Mouse (Mus musculus) intestine, embryonic 15.5 days (tissue): Measurements from ENCODE around the gene Akap6. TPM values are rescaled to one million over a fixed set of nuclear protein-coding genes. Genes with fewer than 3 reads are reported as not detected.

ENCODE experiments used
- ATAC-seq: fragments of 200-750 bp; cut with Nextera tagmentation; 2 replicates; pipeline ENCODE4 v1.8.0; 2017; ENCODE audit warnings: moderate TSS enrichment, moderate library complexity
- H3K27ac ChIP-seq: fragments of 300-500 bp; sonication (generic); 2 replicates; pipeline ENCODE4 v1.5.1; 2015; ENCODE audit warnings: mild to moderate bottlenecking, inconsistent platforms
- H3K27me3 ChIP-seq: fragments of 300-500 bp; sonication (generic); replicated peaks from 2 replicates; pipeline ENCODE4 v1.6.1; 2015; ENCODE audit warnings: inconsistent platforms
- H3K36me3 ChIP-seq: fragments of 300-500 bp; sonication (generic); 2 replicates; pipeline ENCODE4 v1.6.1; 2015; ENCODE audit warnings: inconsistent platforms
- H3K4me1 ChIP-seq: fragments of 300-500 bp; sonication (generic); replicated peaks from 2 replicates; pipeline ENCODE4 v1.6.1; 2015; ENCODE audit warnings: inconsistent platforms
- H3K4me2 ChIP-seq: fragments of 300-500 bp; sonication (generic); replicated peaks from 2 replicates; pipeline ENCODE4 v1.6.1; 2015; ENCODE audit warnings: mild to moderate bottlenecking, inconsistent platforms
- H3K4me3 ChIP-seq: fragments of 300-500 bp; sonication (generic); replicated peaks from 2 replicates; pipeline ENCODE4 v1.5.1; 2015; ENCODE audit warnings: inconsistent platforms
- H3K9ac ChIP-seq: fragments of 300-500 bp; sonication (generic); 2 replicates; pipeline ENCODE4 v1.6.1; 2015; ENCODE audit warnings: inconsistent platforms
- H3K9me3 ChIP-seq: fragments of 300-500 bp; sonication (generic); 2 replicates; pipeline ENCODE4 v1.6.1; 2016; ENCODE audit warnings: inconsistent platforms
- WGBS: fragments of 180-500 bp; shearing (Covaris S2); methylation state at CpG from one replicate; pipeline ENCODE4 v1.1.7; 2015; 5-methylcytosine and 5-hydroxymethylcytosine counted together
- polyA plus RNA-seq: library from polyadenylated mRNA; unstranded; fragments of >200 nt; fragmentation: Nextera tagmentation; extraction: Ambion mirVana; gene quantifications from 2 replicates; pipeline ENCODE4 v1.2.1, GENCODE M21; 2015

Akap6 gene
- polyA plus RNA-seq, 1 experiment from 2014 or later, result 1.9 TPM

- no peak for ATAC-seq
- Histone ChIP-seq H3K4me2 (no peak overlapping the region), H3K9me3 (no peaks in the 10 kb centered on the region), H3K27ac (no peak overlapping the region), H3K4me3 (no peak overlapping the region), H3K36me3 (no peaks in the 10 kb centered on the region), H3K9ac (no peak overlapping the region), H3K4me1 (no peaks in the 10 kb centered on the region), H3K27me3 (no peaks in the 10 kb centered on the region)
- 89% methylated on average over 18 of the region's 18 CpGs for WGBS
Observed at GRCm38 (mm10) chr12:52795551-52796470, 96.6 kb downstream of the Akap6 start.

- 74% methylated on average over 4 of the region's 4 CpGs for WGBS
Observed at GRCm38 (mm10) chr12:52796471-52796795, 97.2 kb downstream of the Akap6 start.

GRCm38 (mm10) chr12:52799717-52800116 lies 100.5 kb downstream of the Akap6 start:
- H3K4me3 ChIP-seq, result no peak overlapping the region
- H3K4me2 ChIP-seq, result no peak overlapping the region
- no peak overlapping the region for H3K27ac ChIP-seq
- ATAC-seq, result no peak
- H3K4me1 ChIP-seq, result no peaks in the 10 kb centered on the region
- no peaks in the 10 kb centered on the region for H3K36me3 ChIP-seq
- 84% methylated on average over 9 of the region's 9 CpGs for WGBS
- H3K9me3 ChIP-seq, result no peaks in the 10 kb centered on the region
- H3K27me3 ChIP-seq, result no peaks in the 10 kb centered on the region
- H3K9ac ChIP-seq, result no peak overlapping the region

More at GRCm38 (mm10) chr12:52796471-52796795, 97.2 kb downstream of the Akap6 start:
- no peak overlapping the region for H3K4me3 ChIP-seq
- H3K27me3 ChIP-seq, result no peaks in the 10 kb centered on the region
- H3K4me2 ChIP-seq, result no peak overlapping the region
- no peaks in the 10 kb centered on the region for H3K9me3 ChIP-seq
- H3K9ac ChIP-seq, result no peak overlapping the region
- no peaks in the 10 kb centered on the region for H3K36me3 ChIP-seq
- no peak for ATAC-seq
- H3K27ac ChIP-seq, result no peak overlapping the region
- H3K4me1 ChIP-seq, result no peaks in the 10 kb centered on the region

GRCm38 (mm10) chr12:52806273-52806672 lies 107.1 kb downstream of the Akap6 start:
- Histone ChIP-seq H3K9me3 (no peaks in the 10 kb centered on the region), H3K36me3 (no peaks in the 10 kb centered on the region), H3K4me2 (no peak overlapping the region), H3K4me3 (no peak overlapping the region), H3K27ac (no peak overlapping the region), H3K9ac (no peak overlapping the region), H3K4me1 (no peaks in the 10 kb centered on the region), H3K27me3 (no peaks in the 10 kb centered on the region)
- no peak for ATAC-seq
- WGBS, result 69% methylated on average over 3 of the region's 3 CpGs

- 54% methylated on average over 7 of the region's 7 CpGs for WGBS
- Histone ChIP-seq H3K36me3 (no peaks in the 10 kb centered on the region), H3K9me3 (no peaks in the 10 kb centered on the region), H3K4me3 (no peak overlapping the region), H3K4me2 (no peak overlapping the region), H3K27me3 (no peaks in the 10 kb centered on the region), H3K9ac (no peak overlapping the region), H3K4me1 (no peaks in the 10 kb centered on the region), H3K27ac (no peak overlapping the region)
- ATAC-seq, result peak; percentile 49; the same call in 1 of the 2 replicates
Observed at GRCm38 (mm10) chr12:52818588-52818987, 119.4 kb downstream of the Akap6 start.

GRCm38 (mm10) chr12:52824774-52825173 lies 125.6 kb downstream of the Akap6 start:
- Histone ChIP-seq H3K4me2 (no peak overlapping the region), H3K36me3 (no peaks in the 10 kb centered on the region), H3K4me3 (no peak overlapping the region), H3K27ac (no peak overlapping the region), H3K4me1 (no peaks in the 10 kb centered on the region), H3K9ac (no peak overlapping the region), H3K9me3 (no peaks in the 10 kb centered on the region), H3K27me3 (no peaks in the 10 kb centered on the region)
- no peak for ATAC-seq
- 82% methylated on average over 5 of the region's 5 CpGs for WGBS

- no peaks in the 10 kb centered on the region; the same call in 1 of the 2 replicates for H3K4me1 ChIP-seq
- H3K4me2 ChIP-seq, result no peak overlapping the region; the same call in 1 of the 2 replicates
- no peak for ATAC-seq
- H3K4me3 ChIP-seq, result no peak overlapping the region
- H3K27ac ChIP-seq, result no peak overlapping the region
- H3K36me3 ChIP-seq, result no peaks in the 10 kb centered on the region
- H3K9me3 ChIP-seq, result no peaks in the 10 kb centered on the region
- no peak overlapping the region for H3K9ac ChIP-seq
- no peaks in the 10 kb centered on the region for H3K27me3 ChIP-seq
- 56% methylated on average over 14 of the region's 14 CpGs for WGBS
Observed at GRCm38 (mm10) chr12:52828944-52829736, 130.0 kb downstream of the Akap6 start.

GRCm38 (mm10) chr12:52831782-52832181 lies 132.6 kb downstream of the Akap6 start:
- no peaks in the 10 kb centered on the region for H3K27me3 ChIP-seq
- H3K36me3 ChIP-seq, result no peaks in the 10 kb centered on the region
- no peaks in the 10 kb centered on the region for H3K9me3 ChIP-seq
- H3K4me1 ChIP-seq, result peaks cover 4% of the 10 kb centered on the region; the same call in 1 of the 2 replicates
- no peak overlapping the region for H3K4me2 ChIP-seq
- WGBS, result 59% methylated on average over 9 of the region's 9 CpGs
- no peak overlapping the region for H3K27ac ChIP-seq
- H3K4me3 ChIP-seq, result no peak overlapping the region
- no peak overlapping the region for H3K9ac ChIP-seq
- no peak for ATAC-seq

- Histone ChIP-seq H3K4me2 (no peak overlapping the region), H3K9me3 (no peaks in the 10 kb centered on the region), H3K27me3 (no peaks in the 10 kb centered on the region), H3K36me3 (no peaks in the 10 kb centered on the region), H3K27ac (no peak overlapping the region), H3K4me1 (peaks cover 4% of the 10 kb centered on the region; the same call in 1 of the 2 replicates), H3K4me3 (no peak overlapping the region), H3K9ac (no peak overlapping the region)
- WGBS, result 6% methylated on average over 4 of the region's 4 CpGs
- ATAC-seq, result peak; percentile 45; the same call in 1 of the 2 replicates
Observed at GRCm38 (mm10) chr12:52832230-52832629, 133.0 kb downstream of the Akap6 start.

- 56% methylated on average over 6 of the region's 6 CpGs for WGBS
- Histone ChIP-seq H3K4me3 (no peak overlapping the region), H3K27me3 (no peaks in the 10 kb centered on the region), H3K4me1 (peaks cover 4% of the 10 kb centered on the region; the same call in 1 of the 2 replicates), H3K9ac (no peak overlapping the region), H3K27ac (no peak overlapping the region), H3K9me3 (no peaks in the 10 kb centered on the region), H3K4me2 (no peak overlapping the region), H3K36me3 (no peaks in the 10 kb centered on the region)
- ATAC-seq, result no peak
Observed at GRCm38 (mm10) chr12:52833141-52833540, 134.0 kb downstream of the Akap6 start.

GRCm38 (mm10) chr12:52834074-52834473 lies 134.9 kb downstream of the Akap6 start:
- 67% methylated on average over 10 of the region's 10 CpGs for WGBS
- peaks cover 4% of the 10 kb centered on the region; the same call in 1 of the 2 replicates for H3K4me1 ChIP-seq
- H3K27ac ChIP-seq, result no peak overlapping the region
- no peak overlapping the region for H3K4me3 ChIP-seq
- no peak for ATAC-seq
- no peaks in the 10 kb centered on the region for H3K36me3 ChIP-seq
- no peak overlapping the region for H3K4me2 ChIP-seq
- no peaks in the 10 kb centered on the region for H3K27me3 ChIP-seq
- no peak overlapping the region for H3K9ac ChIP-seq
- no peaks in the 10 kb centered on the region for H3K9me3 ChIP-seq

- Histone ChIP-seq H3K27me3 (no peaks in the 10 kb centered on the region), H3K27ac (peak overlapping the region; percentile 36; the same call in 1 of the 2 replicates)
Observed at GRCm38 (mm10) chr12:52834781-52835279, 135.6 kb downstream of the Akap6 start.

More at GRCm38 (mm10) chr12:52834781-52835279, 135.6 kb downstream of the Akap6 start:
- Histone ChIP-seq H3K9me3 (no peaks in the 10 kb centered on the region), H3K4me1 (peaks cover 4% of the 10 kb centered on the region; the same call in 1 of the 2 replicates), H3K9ac (no peak overlapping the region), H3K36me3 (no peaks in the 10 kb centered on the region), H3K4me3 (no peak overlapping the region), H3K4me2 (no peak overlapping the region)
- no peak for ATAC-seq
- 77% methylated on average over 6 of the region's 6 CpGs for WGBS
